Mouse (Mus musculus): ENCODE data around the gene Dok5. TPM values are rescaled to one million over a fixed set of nuclear protein-coding genes. Genes with fewer than 3 reads are reported as not detected.

Dok5 gene
- polyA plus RNA-seq, 1 experiment from 2014 or later: 6.1 TPM

- H3K9me3 ChIP-seq: no peaks in the 10 kb centered on the region
- H3K36me3 ChIP-seq (replicated peaks): no peaks in the 10 kb centered on the region
- no peak overlapping the region for H3K4me3 ChIP-seq
- H3K27ac ChIP-seq: no peak overlapping the region
- H3K27me3 ChIP-seq (ENCODE audit: poor library complexity, severe bottlenecking): peaks cover 8% of the 10 kb centered on the region
- H3K4me1 ChIP-seq: peaks cover 10% of the 10 kb centered on the region
- DNase-seq (ENCODE audit: extremely low spot score, low spot score): no peak
- 87% methylated on average over 5 of the region's 5 CpGs for WGBS
Measured at GRCm38 (mm10) chr2:170725796-170726195, 5.8 kb upstream of the Dok5 start.

DNA sequence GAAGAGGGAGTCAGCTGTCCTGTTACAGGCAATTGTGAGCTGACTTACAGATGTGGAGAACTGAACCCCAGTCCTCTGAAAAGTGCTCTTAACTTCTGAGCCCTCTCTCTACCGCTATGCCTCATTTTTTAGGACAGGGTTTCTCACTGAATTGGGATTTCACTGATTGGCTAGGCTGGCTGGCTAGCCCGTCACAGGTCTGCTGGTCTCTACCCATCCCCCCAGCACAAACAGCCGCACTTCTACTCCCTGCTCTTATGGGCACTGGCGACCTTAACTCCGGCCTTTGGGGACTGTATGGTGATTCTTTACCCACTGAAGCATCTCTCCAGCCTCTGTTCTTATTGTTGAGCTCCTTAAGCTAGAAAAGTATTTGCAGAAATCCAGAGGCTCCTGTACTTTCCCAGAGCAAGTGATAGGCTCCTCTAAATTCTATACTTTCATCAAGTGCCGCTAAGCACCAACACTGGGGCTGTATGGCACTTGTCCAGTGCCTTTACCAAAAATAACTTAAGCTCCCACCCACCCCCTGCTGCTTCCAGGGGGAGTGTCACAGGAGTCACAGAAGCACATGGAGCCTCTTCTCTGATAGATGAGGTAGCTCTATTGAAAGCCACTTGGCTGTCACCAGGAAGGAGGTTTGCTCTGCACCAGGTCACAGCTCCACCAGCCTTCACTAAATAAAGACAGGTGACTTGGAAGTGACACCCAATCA, 4.5 kb upstream of the Dok5 start:
- peak overlapping the region; percentile 35; the same call in 1 of the 2 replicates for H3K27ac ChIP-seq
- 42% methylated on average over 6 of the region's 6 CpGs for WGBS
- no peaks in the 10 kb centered on the region for H3K36me3 ChIP-seq (replicated peaks)
- H3K4me3 ChIP-seq: no peak overlapping the region
- H3K27me3 ChIP-seq (ENCODE audit: poor library complexity, severe bottlenecking): peaks cover 22% of the 10 kb centered on the region
- no peak for DNase-seq (ENCODE audit: extremely low spot score, low spot score)
- peaks cover 22% of the 10 kb centered on the region for H3K4me1 ChIP-seq
- no peaks in the 10 kb centered on the region for H3K9me3 ChIP-seq

- peaks cover 38% of the 10 kb centered on the region for H3K27me3 ChIP-seq (ENCODE audit: poor library complexity, severe bottlenecking)
- 91% methylated on average over 9 of the region's 9 CpGs for WGBS
- H3K36me3 ChIP-seq (replicated peaks): no peaks in the 10 kb centered on the region
- no peak overlapping the region for H3K27ac ChIP-seq
- peaks cover 27% of the 10 kb centered on the region for H3K4me1 ChIP-seq
- no peaks in the 10 kb centered on the region for H3K9me3 ChIP-seq
- H3K4me3 ChIP-seq: no peak overlapping the region
- no peak for DNase-seq (ENCODE audit: extremely low spot score, low spot score)
Measured at GRCm38 (mm10) chr2:170728864-170729263, 2.7 kb upstream of the Dok5 start.

DNA sequence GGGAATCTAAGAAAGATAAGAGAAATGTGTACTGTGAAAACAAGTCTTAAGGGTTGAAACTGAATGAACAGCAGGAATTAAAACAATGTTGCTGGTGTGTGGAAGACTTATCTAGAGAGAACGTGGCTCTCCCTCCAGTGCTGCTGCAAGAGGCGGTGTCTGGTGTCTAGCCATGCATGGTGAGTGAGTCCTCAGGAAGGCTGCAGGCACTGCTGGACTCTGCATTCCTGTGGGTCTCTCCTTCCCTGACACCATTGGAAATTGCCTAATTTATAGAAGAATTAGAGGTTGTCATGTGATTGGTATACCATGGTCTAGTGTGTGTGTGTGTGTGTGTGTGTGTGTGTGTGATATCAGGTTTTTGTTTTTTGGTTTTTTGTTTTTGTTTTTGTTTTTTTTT, 1.9 kb upstream of the Dok5 start:
- Histone ChIP-seq H3K27ac (no peak overlapping the region), H3K36me3 (replicated peaks) (no peaks in the 10 kb centered on the region), H3K4me3 (no peak overlapping the region), H3K4me1 (peaks cover 27% of the 10 kb centered on the region), H3K9me3 (no peaks in the 10 kb centered on the region), H3K27me3 (ENCODE audit: poor library complexity, severe bottlenecking) (peaks cover 38% of the 10 kb centered on the region)
- 56% methylated on average over 2 of the region's 2 CpGs for WGBS
- DNase-seq (ENCODE audit: extremely low spot score, low spot score): no peak

- no peak for DNase-seq (ENCODE audit: extremely low spot score, low spot score)
- 94% methylated on average over 8 of the region's 8 CpGs for WGBS
Measured at GRCm38 (mm10) chr2:170730136-170730535, 1.5 kb upstream of the Dok5 start.

GRCm38 (mm10) chr2:170730781-170731180, 826 bp upstream of the Dok5 start:
- H3K4me1 ChIP-seq: peaks cover 27% of the 10 kb centered on the region
- H3K4me3 ChIP-seq: peak overlapping the region; percentile 70
- DNase-seq (ENCODE audit: extremely low spot score, low spot score): no peak
- 71% methylated on average over 13 of the region's 13 CpGs for WGBS
- no peaks in the 10 kb centered on the region for H3K9me3 ChIP-seq
- 0 out of 2 replicates have a peak overlapping the region, but pooled peaks have one; percentile 79 for H3K27ac ChIP-seq
- peaks cover 38% of the 10 kb centered on the region for H3K27me3 ChIP-seq (ENCODE audit: poor library complexity, severe bottlenecking)
- no peaks in the 10 kb centered on the region for H3K36me3 ChIP-seq (replicated peaks)

More at GRCm38 (mm10) chr2:170730136-170730535, 1.5 kb upstream of the Dok5 start:
- H3K27me3 ChIP-seq (ENCODE audit: poor library complexity, severe bottlenecking): peaks cover 38% of the 10 kb centered on the region
- H3K36me3 ChIP-seq (replicated peaks): no peaks in the 10 kb centered on the region
- H3K27ac ChIP-seq: no peak overlapping the region
- no peak overlapping the region for H3K4me3 ChIP-seq
- H3K9me3 ChIP-seq: no peaks in the 10 kb centered on the region
- H3K4me1 ChIP-seq: peaks cover 27% of the 10 kb centered on the region

GRCm38 (mm10) chr2:170731205-170731604, 402 bp upstream of the Dok5 start:
- peak overlapping the region; percentile 70 for H3K4me3 ChIP-seq
- H3K27ac ChIP-seq: peak overlapping the region; percentile 79
- WGBS: 22% methylated on average over 6 of the region's 6 CpGs
- no peaks in the 10 kb centered on the region for H3K36me3 ChIP-seq (replicated peaks)
- DNase-seq (ENCODE audit: extremely low spot score, low spot score): no peak
- peaks cover 27% of the 10 kb centered on the region for H3K4me1 ChIP-seq
- H3K27me3 ChIP-seq (ENCODE audit: poor library complexity, severe bottlenecking): peaks cover 38% of the 10 kb centered on the region
- H3K9me3 ChIP-seq: no peaks in the 10 kb centered on the region

- no peak for DNase-seq (ENCODE audit: extremely low spot score, low spot score)
- Histone ChIP-seq H3K36me3 (replicated peaks) (no peaks in the 10 kb centered on the region), H3K4me1 (peaks cover 20% of the 10 kb centered on the region), H3K27ac (no peak overlapping the region), H3K27me3 (ENCODE audit: poor library complexity, severe bottlenecking) (peaks cover 38% of the 10 kb centered on the region), H3K4me3 (no peak overlapping the region), H3K9me3 (no peaks in the 10 kb centered on the region)
- WGBS: 82% methylated on average over 1 of the region's 1 CpGs
Measured at GRCm38 (mm10) chr2:170733671-170734070, 2.1 kb downstream of the Dok5 start.

- 57% methylated on average over 3 of the region's 3 CpGs for WGBS
- no peak overlapping the region for H3K4me3 ChIP-seq
- H3K27ac ChIP-seq: no peak overlapping the region
- H3K36me3 ChIP-seq (replicated peaks): no peaks in the 10 kb centered on the region
- H3K9me3 ChIP-seq: no peaks in the 10 kb centered on the region
- peaks cover 38% of the 10 kb centered on the region for H3K27me3 ChIP-seq (ENCODE audit: poor library complexity, severe bottlenecking)
- DNase-seq (ENCODE audit: extremely low spot score, low spot score): no peak
- H3K4me1 ChIP-seq: peaks cover 20% of the 10 kb centered on the region
Measured at GRCm38 (mm10) chr2:170734446-170734845, 2.8 kb downstream of the Dok5 start.

DNA sequence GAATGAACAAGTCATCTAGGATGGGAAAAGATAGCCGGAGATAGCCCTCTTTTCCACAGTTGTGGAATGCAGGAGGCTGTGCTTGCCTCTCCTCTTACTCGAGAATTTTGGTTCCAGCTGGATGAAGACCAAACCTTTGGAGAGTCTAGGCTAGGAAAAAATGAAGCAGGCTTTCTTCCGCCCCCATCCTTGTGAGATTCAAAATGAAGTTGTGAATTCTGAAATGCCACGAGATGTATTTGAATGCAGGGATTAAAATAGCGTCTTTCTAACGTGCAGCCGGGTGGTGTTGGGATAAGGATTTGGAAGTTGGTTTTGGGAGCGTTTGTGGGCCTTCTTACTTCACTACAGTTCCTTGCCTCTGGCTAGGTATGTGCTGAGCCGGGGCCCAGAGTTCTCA, 6.8 kb downstream of the Dok5 start:
- Histone ChIP-seq H3K36me3 (replicated peaks) (no peaks in the 10 kb centered on the region), H3K9me3 (no peaks in the 10 kb centered on the region), H3K4me3 (no peak overlapping the region), H3K27ac (no peak overlapping the region), H3K27me3 (ENCODE audit: poor library complexity, severe bottlenecking) (peaks cover 3% of the 10 kb centered on the region; the same call in 1 of the 2 replicates), H3K4me1 (peaks cover 4% of the 10 kb centered on the region; the same call in 1 of the 2 replicates)
- DNase-seq (ENCODE audit: extremely low spot score, low spot score): no peak
- 89% methylated on average over 9 of the region's 9 CpGs for WGBS

DNA sequence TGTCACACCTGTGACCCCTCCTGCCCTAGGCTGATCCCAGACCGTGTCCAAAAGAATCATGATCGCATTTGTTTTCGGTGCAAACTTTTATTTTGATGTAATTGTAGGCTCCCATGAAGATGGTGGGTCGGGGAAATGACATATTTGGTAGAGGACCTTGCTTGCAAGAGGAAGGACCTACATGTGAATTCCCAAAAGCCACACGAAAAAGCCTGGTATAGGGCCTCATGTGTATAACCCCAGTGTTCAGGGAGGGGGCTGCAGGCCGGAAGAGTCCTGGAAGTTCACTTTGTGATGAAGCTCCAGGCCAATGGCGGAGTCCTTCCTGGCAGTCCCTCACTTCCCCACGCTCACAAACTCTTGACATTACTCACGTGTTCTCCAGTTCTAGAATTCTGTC, 7.3 kb downstream of the Dok5 start:
- DNase-seq (ENCODE audit: extremely low spot score, low spot score): no peak
- 91% methylated on average over 9 of the region's 9 CpGs for WGBS

GRCm38 (mm10) chr2:170739713-170740365, 8.2 kb downstream of the Dok5 start:
- no peaks in the 10 kb centered on the region for H3K9me3 ChIP-seq
- no peaks in the 10 kb centered on the region for H3K36me3 ChIP-seq (replicated peaks)
- peaks cover 5% of the 10 kb centered on the region; the same call in 1 of the 2 replicates for H3K4me1 ChIP-seq
- no peak for DNase-seq (ENCODE audit: extremely low spot score, low spot score)
- peak overlapping the region; percentile 27; the same call in 1 of the 2 replicates for H3K27ac ChIP-seq
- 73% methylated on average over 8 of the region's 8 CpGs for WGBS
- H3K4me3 ChIP-seq: no peak overlapping the region
- no peaks in the 10 kb centered on the region for H3K27me3 ChIP-seq (ENCODE audit: poor library complexity, severe bottlenecking)

More for the DNA sequence above, 7.3 kb downstream of the Dok5 start:
- no peak overlapping the region for H3K27ac ChIP-seq
- no peaks in the 10 kb centered on the region for H3K9me3 ChIP-seq
- no peak overlapping the region for H3K4me3 ChIP-seq
- H3K4me1 ChIP-seq: peaks cover 4% of the 10 kb centered on the region; the same call in 1 of the 2 replicates
- no peaks in the 10 kb centered on the region for H3K36me3 ChIP-seq (replicated peaks)
- no peaks in the 10 kb centered on the region for H3K27me3 ChIP-seq (ENCODE audit: poor library complexity, severe bottlenecking)

GRCm38 (mm10) chr2:170743521-170743920, 11.9 kb downstream of the Dok5 start:
- Histone ChIP-seq H3K4me1 (peaks cover 9% of the 10 kb centered on the region; the same call in 1 of the 2 replicates), H3K36me3 (replicated peaks) (no peaks in the 10 kb centered on the region), H3K9me3 (peaks cover 4% of the 10 kb centered on the region), H3K27ac (no peak overlapping the region), H3K4me3 (no peak overlapping the region), H3K27me3 (ENCODE audit: poor library complexity, severe bottlenecking) (no peaks in the 10 kb centered on the region)
- DNase-seq (ENCODE audit: extremely low spot score, low spot score): no peak
- WGBS: 84% methylated on average over 2 of the region's 2 CpGs

All from forebrain, embryonic 10.5 days (tissue).